Mouse (Mus musculus) mouse trophoblast stem cell (cell line): ENCODE measurements around the gene Ern1.
"Not testable (repeated sequence)": the region's sequence is repeated elsewhere in the genome, so short reads cannot be mapped to it uniquely, and the experiment has no call there.

Source experiments
- in situ Hi-C, 2 experiments: fragments of 300-500 bp; cut with MseI, MboI; formaldehyde crosslinking; loops; 2 replicates in 1 of 2; 3 replicates in 1 of 2; pipeline ENCODE4 v1.15.1; 2025

Ern1 gene

DNA sequence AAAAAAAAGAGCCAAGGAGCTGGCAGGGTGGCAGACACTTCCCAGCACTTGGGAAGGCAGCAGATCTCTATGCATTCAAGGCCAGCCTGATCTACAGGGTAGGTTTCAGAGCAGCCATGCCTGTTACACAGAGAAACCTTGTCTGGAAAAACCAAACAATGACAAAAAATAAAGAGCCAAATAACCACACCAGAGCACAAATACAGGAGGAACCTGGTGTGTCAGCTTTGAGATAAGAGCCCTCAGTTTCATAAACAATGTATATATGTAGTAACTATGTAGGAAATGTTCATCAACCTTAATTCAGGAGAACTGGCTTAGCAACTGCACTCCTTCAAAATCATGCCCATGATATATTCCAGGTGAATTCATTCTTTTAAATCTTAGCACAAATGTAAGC lies 16.5 kb upstream of the Ern1 start:
- in situ Hi-C loops, result no loop called here

DNA sequence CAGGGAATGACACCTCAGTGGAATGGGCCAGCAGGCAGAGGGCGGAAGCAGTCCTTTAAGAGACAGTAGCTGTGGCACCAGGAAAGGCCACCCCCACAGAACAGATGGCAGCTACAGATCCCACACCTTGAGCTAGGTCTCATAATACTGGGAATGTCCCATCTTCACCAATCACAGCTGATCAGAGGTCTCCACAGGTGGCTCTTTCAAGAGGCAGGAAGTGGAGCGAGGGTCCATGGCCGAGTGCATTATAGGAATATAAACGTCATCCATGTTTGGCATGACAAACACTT lies 15.7 kb upstream of the Ern1 start:
- in situ Hi-C loops, result no loop called here

DNA sequence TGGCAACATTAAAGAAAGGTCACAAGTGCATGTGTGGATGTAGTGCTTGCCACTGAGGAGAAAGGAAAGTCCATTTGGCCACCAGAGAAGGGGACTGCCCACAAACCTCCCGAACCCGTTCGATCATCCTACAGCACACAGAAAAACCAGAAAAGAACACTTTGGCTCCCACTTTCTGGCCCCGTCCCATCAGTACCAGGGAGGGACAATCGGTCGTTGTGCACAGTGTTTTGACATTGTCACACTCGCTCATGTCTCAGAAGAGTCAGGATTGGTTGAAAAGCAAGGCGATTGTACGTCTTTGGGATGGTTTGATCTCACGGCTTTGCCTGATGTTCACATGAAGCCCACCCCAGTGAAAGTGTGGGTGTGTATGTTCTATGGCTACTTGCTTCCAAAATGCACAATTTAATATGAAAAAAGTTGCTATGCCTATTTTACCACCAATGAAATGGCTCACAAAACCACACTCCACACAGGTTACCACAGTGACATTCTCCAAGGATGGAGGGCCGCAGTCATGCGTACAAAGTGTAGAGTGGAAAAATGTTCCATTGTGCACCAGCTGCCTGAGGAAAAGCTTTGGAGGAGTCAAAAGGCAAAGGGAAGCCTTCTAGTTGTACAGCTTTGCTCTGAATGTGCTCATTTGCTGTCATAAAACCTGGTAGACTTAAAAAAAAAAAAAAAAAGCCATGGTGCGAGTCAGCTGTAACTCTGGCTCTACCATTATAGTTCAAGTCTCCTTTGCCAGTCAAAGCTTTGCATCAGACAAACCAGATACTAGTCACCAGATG lies 15.2 kb upstream of the Ern1 start:
- in situ Hi-C loops, result no loop called here

DNA sequence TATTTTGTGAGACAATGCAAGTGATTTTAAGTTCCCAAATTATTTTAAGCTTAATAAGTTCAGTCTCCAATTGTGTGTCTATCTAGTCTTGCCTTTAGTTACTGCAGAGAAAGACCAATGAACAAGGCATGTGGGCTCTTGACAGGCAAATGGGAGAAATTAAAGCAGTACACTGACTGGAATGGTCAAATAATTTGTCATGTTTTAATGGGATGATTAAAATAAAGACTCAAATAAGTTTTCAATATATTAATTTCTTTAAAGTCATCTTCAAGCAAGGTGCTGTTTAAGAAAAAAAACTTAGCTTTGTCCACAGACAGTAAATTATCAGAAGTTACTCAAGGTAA lies 14.5 kb upstream of the Ern1 start:
- in situ Hi-C loops, result no loop called here

DNA sequence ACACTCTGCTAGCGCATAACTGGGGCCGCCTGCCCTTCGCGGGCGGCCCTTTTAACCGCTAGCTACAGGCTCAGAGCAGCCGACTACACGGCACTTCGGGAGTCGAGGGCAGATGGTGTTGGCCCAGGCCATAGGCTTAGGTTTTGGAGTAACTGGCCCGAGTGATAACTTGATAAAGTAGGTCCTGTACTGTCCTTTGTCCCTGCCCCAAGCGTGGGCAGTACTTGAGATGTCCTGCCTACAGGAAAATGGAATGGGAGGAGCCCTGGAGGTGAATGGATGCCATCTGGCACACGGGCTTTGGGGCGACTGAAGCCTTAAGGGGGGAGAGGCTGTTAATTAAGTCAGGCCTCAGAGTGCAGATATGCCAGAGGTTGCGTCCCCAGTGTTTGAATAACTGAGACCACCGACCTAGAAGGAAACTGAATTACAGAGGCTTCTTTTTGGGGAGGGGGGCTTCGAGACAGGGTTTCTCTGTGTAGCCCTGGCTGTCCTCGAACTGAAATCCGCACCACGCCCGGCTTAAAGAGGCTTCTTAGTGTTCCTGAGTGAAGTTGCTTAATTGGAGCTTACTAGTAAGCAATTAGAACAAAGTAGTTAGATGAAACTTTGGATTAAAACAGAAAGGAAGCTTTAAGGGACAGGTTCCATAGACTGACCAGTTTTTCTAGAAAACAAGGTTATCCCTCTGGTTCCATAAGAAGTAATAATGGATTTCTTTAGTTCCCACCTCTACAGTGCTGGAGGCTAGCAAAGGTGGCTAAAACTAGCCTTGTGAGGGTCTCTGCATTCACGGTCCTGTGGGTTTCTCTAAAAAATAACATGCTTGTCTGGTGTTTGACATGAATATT lies 13.9 kb upstream of the Ern1 start:
- in situ Hi-C loops, result no loop called here

DNA sequence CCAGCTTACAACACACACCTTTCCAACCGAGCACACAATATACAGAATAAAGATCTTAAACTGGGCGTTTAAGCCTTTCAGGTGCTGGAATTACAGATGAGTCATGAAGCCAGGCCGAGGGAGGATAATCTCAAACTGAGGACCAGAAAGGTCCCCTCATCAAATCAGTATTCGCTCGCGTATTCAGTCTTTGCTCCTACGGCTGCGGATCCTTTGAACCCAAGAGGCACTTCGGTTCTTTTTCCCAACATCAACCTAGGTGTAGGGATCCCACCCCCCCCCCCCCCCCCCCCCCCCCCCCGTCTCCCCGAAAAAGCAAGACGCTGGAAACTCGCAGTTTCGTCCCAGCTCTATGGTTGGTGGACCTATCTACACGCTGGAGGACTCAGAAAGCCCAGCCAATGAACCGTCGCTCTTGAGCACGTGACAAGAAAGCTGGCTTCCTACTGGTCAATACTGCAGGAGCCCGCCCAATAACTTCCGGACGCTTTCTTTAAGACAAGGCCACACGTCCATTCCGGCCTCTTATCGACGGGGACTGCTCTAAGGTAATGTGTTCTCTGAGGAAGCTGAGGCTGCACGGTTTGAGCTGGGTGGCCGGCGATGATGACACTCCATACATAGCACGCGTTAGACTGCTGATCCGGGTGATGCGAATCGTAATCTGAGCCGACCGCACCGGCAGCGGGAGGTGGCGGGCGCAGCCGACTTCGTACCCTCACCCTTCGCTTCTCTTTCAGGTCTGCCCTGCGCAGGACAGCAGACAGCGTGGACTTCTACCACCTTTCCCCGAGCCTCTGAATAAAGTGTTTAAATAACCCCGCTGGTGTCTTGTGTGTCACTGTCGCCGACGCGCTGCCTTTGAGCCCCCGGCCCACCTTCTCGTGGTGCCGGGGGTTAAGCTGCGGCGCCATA lies 13.0 kb upstream of the Ern1 start:
- in situ Hi-C loops, result no loop called here

DNA sequence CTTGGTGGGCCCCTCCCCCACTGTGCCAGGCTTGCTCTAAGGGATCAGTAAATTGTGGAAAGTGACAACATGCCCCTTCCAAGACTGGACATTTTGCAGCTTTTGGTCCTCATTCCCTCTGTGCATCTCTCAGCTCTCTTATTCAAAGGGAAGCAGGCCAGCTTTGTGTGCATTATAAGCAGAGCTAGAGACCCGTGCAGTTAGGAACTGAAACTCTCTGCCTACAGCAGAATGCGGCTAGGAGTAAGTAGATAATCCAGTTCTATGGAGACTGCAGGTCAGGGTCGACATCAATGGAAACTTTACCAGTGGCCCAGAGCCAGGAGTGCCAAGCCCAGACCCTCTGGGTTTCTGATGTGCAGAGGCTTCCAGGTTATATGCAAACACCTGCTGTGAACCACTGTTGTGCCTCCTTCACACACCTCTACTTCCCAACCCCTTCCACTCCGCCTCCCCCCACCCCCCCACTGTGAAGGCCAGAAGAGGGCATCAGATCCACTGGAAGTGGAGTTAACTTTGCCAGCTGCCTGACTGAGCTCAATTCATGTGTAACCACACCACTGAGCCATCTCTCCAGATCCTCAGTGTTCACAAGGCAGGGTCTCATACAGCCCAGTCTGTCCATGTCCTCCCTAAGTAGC lies 11.2 kb upstream of the Ern1 start:
- in situ Hi-C loops, result no loop called here

DNA sequence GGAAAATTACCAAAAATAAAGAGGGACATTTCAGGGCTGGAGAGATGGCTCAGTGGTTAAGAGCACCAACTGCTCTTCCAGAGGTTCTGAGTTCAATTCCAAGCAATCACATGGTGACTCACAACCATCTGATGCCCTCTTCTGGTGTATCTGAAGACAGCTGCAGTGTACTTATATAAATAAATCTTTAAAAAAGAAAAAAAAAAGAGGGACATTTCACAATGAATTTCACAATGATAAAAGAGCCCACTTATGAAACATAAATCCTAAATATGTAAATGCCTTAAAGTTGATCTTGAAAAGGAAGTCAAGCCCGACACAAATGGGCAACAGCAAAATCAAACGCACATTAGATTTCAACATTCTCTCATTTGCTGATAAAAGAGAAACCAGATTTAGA lies 10.3 kb upstream of the Ern1 start:
- in situ Hi-C loops, result no loop called here

DNA sequence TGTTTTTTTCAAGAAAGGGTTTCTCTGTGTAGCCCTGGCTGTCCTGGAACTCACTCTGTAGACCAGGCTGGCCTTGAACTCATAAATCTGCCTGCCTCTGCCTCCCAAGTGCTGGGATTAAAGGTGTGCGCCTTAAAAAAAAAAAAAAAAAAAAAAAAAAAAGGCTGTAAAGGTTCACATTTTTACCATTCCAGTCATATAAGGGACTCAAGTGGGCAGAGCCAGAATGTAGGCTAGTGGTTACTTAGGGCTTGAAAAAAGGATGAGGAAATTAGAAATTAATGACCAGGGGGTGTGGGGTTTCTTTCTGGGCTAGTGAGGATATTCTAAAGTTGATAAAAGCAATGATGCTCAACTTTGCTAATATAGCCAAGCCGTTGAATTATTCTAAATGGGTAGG lies 9.4 kb upstream of the Ern1 start:
- in situ Hi-C loops, result not testable (repeated sequence)

DNA sequence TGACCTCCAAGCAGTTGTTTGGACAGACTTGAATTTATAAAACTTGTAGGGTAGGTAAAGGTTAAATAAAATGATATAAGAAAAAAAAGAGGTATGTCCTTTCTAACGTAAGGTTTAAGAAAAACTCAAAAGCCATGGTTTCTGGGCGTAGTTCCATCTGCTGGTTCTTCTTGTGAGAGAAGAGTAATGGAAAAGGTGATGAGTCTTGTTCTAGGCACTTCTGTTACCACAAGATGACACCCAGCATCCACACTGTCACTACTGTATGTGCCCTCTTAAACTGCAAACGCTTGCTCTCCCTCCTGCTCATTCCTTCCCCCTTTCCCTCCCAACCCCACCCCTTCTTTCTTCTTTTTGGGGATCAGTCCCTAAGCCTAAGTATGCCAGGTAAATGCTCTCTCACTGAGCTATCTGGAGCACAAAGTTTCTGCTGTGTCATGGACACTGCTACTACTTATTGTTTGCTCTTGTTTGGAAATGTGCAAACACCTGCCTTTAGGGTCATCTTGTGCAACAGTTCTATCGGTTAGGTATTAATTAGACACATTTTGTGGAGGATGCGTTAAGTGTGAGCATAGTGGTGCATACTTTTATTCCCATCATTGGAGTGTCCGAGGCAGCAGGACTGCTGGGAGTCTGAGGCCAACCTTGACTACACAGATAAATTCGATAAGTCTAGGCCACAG lies 5.5 kb upstream of the Ern1 start:
- in situ Hi-C loops, result loop anchor here (5.0 kb wide), 1 partner anchor 76 kb away; no protein-coding TSS in a partner anchor

DNA sequence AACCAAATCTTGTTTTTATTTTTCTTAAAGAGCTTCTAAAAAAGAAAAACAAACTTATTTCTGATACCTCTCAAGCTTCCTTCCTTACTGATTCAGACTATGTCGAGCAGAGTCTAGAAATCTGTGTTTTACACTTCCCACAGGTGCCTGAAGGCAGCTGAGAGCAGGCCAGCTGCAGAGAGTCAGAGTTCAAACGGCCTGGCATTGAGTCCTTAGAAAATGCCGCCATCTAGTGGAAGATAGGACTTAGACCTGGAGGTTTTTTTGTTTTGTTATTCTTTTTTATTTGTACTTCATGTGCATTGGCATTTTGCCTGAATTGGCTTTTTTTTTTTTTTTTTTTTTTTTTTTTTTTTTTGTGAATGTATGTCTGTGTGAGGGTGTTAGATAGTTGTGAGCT lies 3.7 kb upstream of the Ern1 start:
- in situ Hi-C loops, result loop anchor here (5.0 kb wide), 1 partner anchor 74 kb away; no protein-coding TSS in a partner anchor

DNA sequence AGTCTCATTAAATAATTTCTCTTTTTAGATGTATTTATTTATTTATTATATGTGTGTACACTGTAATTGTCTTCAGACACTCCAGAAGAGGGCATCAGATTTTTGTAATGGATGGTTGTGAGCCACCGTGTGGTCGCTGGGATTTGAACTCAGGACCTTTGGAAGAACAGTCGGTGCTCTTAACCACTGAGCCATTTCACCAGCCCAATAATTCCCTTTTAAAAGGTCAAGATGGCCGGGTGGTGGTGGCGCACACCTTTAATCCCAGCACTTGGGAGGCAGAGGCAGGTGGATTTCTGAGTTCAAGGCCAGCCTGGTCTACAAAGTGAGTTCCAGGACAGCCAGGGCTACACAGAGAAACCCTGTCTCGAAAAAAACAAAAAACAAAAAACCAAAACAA lies 2.9 kb upstream of the Ern1 start:
- in situ Hi-C loops, result loop anchor here (5.0 kb wide), 1 partner anchor 73 kb away; no protein-coding TSS in a partner anchor

DNA sequence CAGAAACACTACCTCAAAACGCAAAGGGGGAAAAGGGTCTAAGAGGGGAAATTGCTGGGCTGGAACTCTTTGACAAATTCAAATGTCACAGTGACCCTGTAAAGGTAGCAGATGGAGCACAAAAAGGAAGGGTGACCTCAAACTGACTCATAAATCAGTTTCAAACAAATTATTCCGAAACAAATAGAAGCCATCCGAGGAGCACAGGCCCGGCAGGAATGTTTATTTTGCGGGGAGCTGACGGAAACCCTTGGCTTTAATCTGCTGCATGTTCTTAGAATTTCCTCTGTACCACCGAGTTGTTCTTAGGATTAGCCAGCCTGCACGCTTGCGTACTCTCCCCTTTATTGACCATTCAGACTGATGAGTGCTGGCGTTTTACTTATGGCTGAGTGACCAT lies 2.4 kb upstream of the Ern1 start:
- in situ Hi-C loops, result loop anchor here (5.0 kb wide), 1 partner anchor 73 kb away; no protein-coding TSS in a partner anchor

DNA sequence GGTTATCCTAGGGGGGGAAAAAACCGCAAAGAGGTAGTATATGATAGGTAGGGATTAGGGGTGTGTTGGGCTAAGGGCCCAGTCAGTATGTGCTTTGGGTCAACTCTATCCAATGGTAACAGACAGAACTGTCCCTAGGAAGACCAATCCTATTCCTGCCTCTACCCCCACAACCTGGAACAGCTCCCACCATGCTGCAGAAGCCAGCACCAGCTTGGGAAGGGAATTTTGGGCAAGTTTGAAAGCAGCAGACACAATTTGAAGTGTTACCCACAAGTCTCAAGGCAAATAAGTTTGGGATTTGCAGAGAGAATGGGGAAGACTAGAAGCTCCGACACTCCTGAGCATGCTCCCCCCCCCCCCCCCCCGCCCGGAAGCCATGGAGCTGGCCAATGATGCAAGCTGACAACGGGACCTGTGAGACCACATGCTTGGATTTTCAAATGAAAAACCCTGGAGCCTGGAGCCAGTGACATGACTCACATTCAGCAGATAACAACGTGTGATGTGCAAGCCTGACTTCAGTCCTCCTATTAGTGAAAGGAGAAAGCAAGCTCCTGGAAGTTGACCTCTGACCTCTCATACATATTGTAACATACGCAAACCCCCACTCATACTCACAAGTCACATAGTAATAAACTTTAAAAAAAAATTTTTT lies 1.5 kb upstream of the Ern1 start:
- in situ Hi-C loops, result no loop called here

DNA sequence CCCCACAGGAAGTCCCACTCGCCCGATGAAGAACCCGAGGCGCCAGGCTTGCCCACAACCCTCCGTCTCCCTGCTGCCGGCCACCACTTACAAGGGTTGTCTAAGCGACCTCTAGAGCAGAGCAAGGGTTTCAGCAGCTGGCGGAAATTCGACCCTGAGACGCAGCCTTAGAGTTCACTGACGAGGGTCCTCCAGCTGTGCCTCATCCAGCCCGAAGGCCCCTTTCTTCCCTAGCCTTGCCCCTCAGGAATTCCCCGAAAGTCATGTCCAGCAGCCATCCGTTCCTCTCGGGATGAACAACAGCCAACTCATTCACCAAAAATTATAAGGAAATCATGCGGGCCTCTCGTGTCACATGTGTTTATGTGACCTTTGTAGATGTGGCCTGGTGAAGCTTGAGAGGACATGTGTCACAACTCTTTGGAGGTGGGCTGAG lies 492 bp upstream of the Ern1 start:
- in situ Hi-C loops, result no loop called here

DNA sequence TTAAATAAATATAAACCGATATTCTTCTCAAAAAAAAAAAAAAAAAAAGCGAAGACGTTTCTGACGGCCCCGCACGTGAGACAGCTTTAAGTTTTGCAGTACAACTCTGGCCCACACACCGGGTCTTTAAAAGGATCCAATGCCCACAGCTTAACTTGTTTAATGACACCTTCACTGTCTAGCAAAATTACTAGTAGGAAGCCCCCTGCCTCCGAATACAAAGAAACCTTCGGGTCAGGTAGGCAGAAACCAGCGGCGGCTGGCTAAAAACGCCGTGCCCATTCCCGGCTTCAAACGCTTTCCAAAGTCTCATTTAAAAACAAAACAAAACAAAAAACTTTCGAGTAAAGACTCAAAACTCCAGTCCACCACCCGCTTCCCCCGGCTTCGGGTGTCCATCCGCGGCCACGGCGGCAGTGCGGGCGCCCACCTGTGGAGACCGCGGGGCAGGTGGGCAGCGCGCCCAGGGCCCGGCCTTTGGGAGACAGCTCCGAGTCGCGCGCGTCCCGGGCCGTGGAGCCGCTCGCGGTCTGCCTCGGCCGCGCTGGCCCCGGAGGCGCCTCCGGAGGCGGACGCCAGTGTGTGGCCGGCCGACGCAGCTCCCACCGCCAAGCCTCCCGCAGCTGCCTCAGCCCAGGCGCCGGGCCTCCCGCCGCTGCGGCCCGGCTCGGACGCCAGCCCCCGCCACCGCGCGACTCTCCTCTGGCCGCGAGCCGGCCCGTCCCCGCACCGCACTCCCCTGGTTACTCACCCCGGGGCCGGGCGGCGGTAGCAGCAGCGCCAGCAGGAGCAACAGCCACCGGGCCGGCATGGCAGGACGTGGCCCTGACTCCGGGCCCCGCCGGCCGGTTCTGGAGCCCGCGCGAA lies 553 bp downstream of the Ern1 start:
- in situ Hi-C loops, result no loop called here

DNA sequence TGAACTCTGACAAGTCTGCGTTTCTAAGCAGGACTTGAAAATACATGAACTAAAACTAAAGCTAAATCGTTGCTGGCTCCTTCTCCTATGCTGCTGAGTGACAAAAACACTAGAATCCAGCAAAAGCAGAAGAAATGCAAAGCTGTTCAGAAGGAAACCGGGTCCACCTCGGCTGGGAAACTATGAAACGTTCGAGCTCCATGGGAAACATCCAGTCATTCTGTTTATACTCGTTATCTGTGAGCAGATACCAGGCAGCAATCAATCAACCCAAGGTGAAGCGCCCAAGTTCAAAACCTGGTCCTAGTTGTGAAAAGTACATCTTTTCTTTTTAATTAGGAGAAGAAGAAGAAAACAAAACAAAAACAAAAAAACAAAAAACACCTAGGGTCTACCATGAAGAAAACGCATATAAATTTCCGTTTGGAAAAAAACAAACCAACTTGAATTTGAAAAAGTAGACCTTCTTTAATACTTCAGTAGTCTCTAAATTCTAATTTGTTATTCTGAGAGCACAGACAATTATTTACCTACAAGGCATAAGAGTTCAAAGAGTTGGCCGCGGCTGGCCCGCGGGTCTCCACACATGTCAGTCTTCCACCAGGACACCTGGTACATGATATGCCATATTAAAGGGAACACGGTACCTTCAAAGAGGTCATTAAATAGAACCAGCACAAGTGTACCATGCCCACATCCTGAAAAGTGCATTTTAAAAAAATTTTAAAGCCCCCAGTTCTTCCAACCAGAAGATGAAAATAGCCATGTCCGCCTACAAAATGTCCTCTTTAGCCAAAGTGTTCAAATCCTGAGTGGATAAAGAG lies 1.4 kb downstream of the Ern1 start:
- in situ Hi-C loops, result no loop called here

DNA sequence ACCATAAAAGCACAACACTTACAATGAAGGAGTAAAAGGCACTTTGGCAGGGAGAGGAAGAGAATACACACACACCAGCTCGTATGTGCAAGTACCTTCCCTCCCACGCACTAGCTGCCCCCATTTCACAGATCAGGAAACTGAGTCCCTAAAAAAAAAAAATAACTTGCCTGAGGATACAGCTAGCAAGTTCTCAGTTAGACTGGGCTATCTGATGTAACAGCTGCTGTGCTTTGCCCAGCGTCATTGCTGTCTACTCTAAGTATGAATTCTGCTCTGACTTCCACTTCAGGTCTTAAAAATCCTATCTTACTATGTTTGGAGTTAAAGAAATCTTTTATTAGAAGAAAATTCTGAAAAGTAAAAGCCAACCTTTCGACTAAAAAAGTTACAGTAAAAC lies 2.0 kb downstream of the Ern1 start:
- in situ Hi-C loops, result no loop called here

DNA sequence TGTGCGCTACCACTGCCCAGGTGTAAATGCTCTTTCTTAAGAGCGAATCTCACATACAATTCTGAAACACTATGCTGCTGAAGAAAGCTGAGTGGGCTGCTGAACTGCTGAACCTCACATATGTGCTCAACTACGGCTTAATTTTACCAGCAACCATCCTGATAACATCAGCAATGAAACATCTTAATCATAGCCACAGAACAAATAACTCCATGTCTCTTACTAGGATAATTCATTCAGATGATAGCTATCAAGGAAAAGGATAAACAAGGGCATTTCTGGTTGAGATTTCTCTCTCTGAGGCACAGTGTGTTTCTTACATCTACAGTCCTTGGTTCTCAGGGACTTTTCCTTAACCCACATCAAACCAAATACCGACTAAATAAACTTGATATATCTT lies 2.8 kb downstream of the Ern1 start:
- in situ Hi-C loops, result no loop called here
